Mouse (Mus musculus) cerebellum, adult 11-12 months (tissue): ENCODE measurements at regions not wholly inside any gene's neighbourhood (a gene's known extent, or its start where the extent isn't known, plus 50 kb on each side); places are given as distances from the start of the nearest gene placed in this dataset.
A peak's percentile ranks its signal among the peaks of the same experiment; 100 is the strongest.

Experiments used
- DNase-seq: peaks from one replicate; pipeline ENCODE4 v3.0.0; 2022

- DNase-seq = no peak
Measured at GRCm38 (mm10) chr13:112044372-112044771, 235.6 kb upstream of the Map3k1 start.

DNA sequence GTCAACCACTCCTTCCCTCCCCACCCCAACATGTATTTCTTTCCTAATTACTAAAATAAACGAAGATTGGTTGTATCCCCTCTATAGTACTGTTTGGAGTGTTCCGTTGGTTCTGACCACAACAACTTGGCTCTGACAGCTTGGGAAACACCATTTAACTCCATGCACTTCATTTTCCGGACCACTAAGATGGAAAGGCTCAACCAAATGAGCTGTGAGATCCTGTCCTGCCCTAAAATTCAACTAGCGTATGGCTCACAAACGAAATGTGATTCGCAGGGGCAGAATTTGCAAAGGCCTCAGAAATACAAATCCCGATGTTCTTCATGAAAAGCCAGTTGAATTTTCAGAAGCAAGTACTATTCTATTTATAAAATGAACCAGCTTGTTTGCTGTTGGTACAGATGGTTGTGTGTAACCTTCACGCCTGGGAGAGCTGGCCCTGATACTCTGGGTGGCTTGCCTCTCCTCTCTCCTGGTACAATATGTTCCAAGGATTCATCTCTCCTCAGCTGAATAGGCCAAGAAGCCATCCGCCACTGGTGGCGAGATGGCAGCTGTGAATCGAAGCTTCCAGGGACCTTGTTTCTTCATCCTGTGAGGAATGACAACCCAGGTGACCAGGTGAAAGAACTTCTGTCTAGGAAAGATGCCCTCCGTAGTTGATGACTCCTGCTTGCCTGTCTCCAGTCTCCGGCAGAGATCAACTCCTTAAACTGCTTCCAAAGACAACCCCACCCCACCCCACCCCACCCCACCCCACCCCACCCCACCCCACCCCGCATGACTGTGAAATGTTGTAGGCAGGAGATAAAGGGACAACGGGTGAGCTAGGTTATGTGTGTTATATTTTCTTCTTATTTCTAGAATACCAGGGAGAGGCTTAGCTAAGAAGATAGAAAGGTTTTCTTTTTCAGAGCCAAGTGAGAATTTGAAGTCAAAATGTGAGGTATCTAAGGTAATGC is 237.7 kb upstream of the Map3k1 start:
- DNase-seq = peak; percentile 47

DNA sequence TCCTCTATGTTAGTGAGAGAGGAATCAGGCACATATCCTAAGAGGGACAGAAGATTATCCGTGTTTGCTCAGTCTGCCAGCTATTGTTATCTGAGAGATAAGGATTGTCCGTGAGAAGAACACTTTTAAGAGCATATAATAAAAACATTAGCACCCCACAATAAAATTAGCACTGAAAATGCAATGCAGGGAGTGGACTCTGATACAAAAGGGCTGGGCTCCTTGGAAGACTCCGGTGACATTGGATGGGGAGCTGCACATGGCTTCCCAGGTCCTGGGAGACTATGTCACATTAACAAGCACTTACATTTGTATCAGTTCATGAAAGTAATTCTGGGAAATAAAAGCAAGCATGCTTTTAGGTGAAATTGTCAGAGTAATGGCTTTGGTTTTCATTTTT is 238.6 kb upstream of the Map3k1 start:
- DNase-seq = no peak

DNA sequence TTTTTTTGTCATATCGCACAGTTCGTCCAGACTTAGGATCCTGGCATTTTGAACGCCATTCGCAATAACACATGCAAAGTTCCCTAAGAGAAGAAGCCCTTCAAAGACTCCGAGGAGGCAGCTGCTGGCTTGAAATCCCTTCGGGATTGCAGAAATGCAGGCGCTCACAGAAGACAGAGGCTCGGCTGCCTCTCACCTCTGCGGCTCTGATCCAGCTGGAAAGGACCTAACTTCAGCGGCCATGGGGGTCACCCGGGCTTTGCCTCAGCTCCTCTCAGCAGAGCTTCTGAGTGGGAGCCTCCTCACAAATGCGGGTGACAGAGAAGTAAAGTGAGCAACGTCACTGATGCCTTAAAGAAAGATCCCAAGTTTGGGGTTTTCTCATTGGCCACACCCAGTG is 239.1 kb upstream of the Map3k1 start:
- DNase-seq = no peak

DNA sequence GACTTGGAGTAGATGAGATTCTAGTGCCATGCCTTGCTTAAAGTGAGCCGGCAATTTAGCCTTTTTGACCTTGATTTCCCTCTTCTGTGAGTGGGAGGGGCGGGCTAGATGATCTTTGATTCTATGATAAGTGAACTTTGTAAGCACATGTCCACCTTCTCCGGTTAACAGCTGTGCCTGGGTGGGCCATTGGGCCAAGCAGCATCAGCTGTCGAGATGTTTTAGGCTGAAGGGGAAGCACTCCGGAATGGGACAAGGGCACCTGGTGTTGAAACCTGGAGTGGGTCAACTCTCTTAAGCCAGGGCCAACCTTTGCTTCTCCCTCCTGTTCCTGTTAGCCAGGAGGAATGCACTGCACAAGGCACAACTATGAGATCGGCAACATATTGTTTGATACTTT is 239.5 kb upstream of the Map3k1 start:
- DNase-seq = no peak

GRCm38 (mm10) chr13:112050892-112051291 is 237.4 kb upstream of the Ankrd55 start:
- DNase-seq = no peak

- DNase-seq = no peak
Measured at GRCm38 (mm10) chr13:112052011-112052410, 236.2 kb upstream of the Ankrd55 start.

GRCm38 (mm10) chr13:112052456-112052855 is 235.8 kb upstream of the Ankrd55 start:
- no peak for DNase-seq

DNA sequence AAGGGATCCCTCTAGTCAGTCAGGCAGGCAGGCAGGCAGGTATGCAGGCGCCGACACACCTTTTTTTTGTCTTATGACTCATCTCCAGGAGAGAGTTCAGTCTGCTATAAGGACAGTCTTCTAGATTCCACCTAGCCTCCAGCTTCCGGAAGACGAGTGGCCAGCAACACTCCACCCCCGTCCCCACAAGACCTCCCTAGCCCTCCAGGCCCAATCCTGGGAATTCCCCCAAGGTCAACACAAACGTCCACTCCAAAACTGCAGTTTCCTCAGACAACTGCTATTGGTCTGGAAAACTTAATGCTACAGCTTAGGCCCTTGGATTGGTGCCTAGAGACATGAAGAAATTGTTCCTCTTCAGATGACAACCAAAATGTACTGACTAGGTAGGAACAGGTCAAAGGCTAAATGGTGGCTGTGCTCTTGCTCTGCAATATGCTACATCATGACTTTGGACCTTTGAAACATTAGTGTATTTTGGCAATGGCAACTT is 233.3 kb upstream of the Ankrd55 start:
- no peak for DNase-seq

DNA sequence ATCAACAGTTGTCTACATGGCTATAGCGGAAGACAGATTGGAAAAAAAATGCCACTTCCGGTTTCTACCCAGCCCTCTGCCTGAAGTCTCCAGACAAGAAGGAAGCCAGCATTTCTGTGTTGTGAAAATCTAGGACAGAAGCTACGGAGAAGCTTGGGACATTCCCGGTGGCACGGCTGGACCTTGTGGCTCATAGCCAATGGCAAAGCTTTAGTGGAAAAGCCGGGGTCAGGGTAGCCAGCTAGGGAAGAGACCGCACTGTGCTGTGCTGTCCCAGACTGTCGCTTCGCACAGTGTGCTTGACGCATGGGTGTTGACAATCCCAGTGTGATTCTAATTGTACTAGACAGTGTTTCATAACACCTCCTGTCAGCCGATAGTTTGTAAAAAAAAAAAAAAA is 230.0 kb upstream of the Ankrd55 start:
- peak; percentile 44 for DNase-seq

- no peak for DNase-seq
Measured at GRCm38 (mm10) chr13:112058771-112059170, 229.5 kb upstream of the Ankrd55 start.

DNA sequence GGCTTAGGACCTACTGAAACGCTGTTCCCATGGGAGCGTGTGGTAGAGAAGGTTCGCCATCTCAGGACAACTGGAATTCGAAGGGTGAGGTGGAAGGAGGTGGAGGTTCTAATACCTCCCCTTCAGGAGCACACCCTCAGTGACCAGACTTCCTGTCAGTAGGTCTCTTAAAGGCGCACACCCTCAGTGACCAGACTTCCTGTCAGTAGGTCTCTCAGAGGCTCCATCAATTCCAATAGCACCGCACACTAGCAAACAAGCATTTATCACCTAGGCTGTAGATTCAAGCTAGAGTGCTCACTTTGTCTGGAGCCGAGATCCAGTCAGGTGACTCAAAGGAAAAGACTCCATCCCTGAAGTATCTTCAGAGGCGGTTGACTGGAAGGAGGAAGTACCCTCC is 226.2 kb upstream of the Ankrd55 start:
- DNase-seq = no peak

- no peak for DNase-seq
Measured at GRCm38 (mm10) chr13:112063409-112064111, 224.7 kb upstream of the Ankrd55 start.

DNA sequence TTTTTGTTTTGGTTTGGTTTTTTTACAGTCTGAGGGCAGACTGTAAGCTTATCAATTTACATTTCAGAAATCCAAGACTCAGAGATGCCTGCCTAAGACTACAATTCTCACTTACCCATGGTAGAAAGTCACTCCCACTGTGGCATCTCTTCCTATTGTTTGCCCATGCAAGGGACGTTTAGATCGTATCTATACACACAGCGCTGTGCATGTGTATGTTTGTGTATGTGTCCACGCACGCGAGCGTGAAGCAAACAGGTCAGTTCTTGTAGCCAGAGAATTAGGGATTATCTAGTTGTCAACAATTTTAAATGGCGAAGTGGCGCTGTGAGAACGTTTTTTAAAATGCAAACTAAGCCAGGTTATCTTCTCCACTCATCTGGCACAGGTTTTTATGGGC is 223.6 kb upstream of the Ankrd55 start:
- DNase-seq = no peak

GRCm38 (mm10) chr13:112067066-112067847 is 221.0 kb upstream of the Ankrd55 start:
- DNase-seq = no peak

- DNase-seq = no peak
Measured at GRCm38 (mm10) chr13:112070757-112071156, 217.5 kb upstream of the Ankrd55 start.

- DNase-seq = no peak
Measured at GRCm38 (mm10) chr13:112071209-112071955, 216.9 kb upstream of the Ankrd55 start.

- DNase-seq = no peak
Measured at GRCm38 (mm10) chr13:112071956-112072314, 216.3 kb upstream of the Ankrd55 start.

DNA sequence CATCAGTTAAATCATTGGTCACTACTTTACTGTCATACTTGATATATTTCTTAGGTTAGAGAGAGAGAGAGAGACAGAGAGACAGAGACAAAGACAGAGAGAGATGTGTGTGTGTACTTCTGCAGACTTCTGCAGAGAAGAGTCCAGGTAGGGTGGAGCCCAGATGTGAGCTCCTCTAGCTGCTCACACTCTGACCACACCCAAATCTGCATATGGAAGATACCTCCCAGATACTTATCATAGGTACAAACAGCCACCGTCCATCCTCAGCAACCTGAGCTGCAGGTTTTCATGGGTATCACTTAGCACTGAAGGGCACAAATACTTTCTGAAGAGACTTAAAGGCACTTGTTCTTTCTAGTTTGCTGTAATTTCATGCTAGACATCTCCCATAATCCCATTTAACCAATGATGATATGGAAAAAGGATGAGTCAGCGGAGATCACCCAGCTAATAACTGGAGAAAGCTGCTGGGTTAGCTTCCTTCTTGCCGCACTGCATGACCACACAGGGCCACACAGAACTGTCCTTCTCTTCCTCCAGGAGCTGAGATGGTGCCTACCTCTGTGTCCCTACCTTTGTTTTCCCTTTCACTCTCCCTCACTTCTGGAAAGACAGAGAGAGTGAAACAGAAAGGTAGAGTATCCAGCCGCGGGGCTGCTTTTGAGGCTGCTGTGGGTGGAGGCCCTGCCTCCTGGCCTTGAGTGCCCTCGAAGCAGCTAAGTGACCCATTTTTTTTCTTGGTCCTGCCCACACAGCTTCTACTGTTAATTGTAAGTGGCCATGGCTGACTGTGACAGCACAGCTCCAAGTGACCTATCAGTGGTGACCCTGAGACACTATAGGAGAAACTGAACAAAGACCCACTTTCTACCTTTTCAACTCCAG is 214.5 kb upstream of the Ankrd55 start:
- DNase-seq = no peak

DNA sequence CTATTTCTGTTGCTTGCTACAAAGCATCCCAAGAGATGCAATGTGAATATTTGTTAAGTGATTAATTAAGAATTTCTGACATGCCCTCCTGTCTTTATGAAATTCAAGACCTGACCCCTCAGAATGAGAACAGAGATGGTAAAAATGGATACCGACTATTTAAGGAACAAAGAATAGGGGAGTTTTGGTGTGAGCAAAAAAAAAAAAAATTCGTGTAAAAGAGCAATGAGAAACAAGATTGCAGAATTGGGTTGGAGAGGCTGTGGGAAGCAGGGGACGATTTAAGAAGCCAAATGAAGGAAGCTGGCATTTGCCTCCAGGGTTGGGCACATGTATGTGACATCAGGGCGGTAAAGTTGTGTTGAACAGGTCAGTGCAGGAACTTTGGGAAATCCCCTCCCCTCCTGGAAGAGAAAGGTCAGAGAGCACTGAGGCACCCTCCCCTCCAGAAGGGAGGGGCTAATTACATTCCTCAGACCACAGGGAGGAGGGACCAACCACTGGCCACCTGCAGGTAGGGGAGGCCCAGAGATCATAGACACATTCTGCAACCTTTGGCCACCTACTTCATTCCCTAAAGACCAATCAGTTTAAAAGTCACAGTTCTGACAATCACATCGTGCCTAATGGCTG is 212.3 kb upstream of the Ankrd55 start:
- DNase-seq = no peak

DNA sequence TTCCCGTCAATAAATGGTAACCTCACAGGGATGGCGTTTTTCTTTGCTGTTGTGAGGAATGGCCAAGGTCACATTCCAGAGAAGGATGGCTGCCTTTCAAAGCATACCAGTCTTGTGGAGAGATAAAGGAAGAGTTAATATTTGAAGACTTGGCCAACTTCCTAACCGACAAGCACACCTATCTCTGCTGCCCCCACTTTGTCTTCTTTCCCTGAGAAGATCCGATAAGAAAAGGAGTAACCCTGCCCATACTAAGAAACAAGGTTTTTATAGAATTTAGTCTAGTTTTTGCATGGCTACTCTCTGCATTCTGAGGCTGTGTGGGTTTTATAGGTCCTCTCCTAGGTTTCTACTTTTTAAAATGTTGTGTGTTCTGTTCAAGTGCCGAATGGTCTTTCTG is 210.2 kb upstream of the Ankrd55 start:
- DNase-seq = no peak
